Mouse (Mus musculus) T-helper 1 cell (primary cell): Measurements from ENCODE around the gene Ankdd1a.

Source experiments
- in situ Hi-C: fragments of 300-600 bp; cut with MboI, MseI; formaldehyde crosslinking; loops from one replicate; pipeline ENCODE4 v1.15.1; 2025; ENCODE audit warnings: high pct_unique_total_duplicates

Gene Ankdd1a

GRCm38 (mm10) chr9:65519807-65520504 is at the start of gene Ankdd1a:
Gene Ankdd1a (minus strand): TSS chr9:65520193.
- in situ Hi-C loops = loop anchor here (5.0 kb wide), 1 partner anchor 67 kb away; the partner anchor contains the start of gene Pif1

- in situ Hi-C loops = no loop called here
Observed at GRCm38 (mm10) chr9:65569491-65569971, 49.5 kb upstream of the Ankdd1a start.

DNA sequence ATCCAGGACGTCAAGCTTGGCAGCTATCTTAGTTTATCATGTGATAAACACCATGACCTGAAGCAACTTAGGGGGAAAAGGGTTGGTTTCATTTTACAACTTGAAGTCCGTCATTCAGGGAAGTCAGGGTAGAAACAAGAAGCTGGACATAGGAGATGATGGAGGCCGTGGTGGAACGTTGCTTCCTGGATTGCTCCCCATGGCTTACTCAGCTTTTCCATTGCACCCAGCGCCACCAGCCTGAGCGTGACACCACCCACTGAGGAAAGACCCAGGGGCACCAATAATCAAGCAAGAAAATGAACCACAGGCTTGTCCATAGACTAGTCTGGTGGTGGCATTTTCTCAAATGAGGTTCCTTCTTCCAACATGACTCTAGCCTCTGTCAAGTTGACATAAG is 48.8 kb upstream of the Ankdd1a start:
- in situ Hi-C loops = no loop called here

GRCm38 (mm10) chr9:65564698-65565097 is 44.7 kb upstream of the Ankdd1a start:
- in situ Hi-C loops = no loop called here

- in situ Hi-C loops = no loop called here
Observed at GRCm38 (mm10) chr9:65563073-65563472, 43.1 kb upstream of the Ankdd1a start.

- in situ Hi-C loops = no loop called here
Observed at GRCm38 (mm10) chr9:65562081-65562506, 42.1 kb upstream of the Ankdd1a start.

- in situ Hi-C loops = no loop called here
Observed at GRCm38 (mm10) chr9:65561016-65561415, 41.0 kb upstream of the Ankdd1a start.

- in situ Hi-C loops = no loop called here
Observed at GRCm38 (mm10) chr9:65558806-65559205, 38.8 kb upstream of the Ankdd1a start.

- in situ Hi-C loops = no loop called here
Observed at GRCm38 (mm10) chr9:65556979-65557378, 37.0 kb upstream of the Ankdd1a start.

DNA sequence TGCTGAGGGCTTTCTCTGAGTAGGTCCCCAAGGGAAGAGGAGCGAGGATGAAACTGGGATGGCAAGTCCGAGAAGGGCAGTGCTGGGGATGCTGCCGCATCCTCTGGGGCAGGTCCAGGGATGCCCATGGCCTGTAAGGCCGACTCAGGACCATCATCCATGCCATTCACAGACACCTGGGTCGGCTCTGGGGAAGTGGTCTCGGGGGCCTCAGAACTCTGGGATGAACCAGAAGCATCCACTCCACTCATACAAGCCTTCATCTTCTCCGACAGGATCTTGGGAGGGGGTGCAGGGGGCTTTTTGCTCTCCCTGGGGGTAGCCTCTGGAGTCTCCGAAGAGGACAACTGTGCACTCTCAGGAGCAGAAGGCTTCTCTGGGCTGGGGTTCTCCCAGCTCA is 36.4 kb upstream of the Ankdd1a start:
- in situ Hi-C loops = no loop called here

DNA sequence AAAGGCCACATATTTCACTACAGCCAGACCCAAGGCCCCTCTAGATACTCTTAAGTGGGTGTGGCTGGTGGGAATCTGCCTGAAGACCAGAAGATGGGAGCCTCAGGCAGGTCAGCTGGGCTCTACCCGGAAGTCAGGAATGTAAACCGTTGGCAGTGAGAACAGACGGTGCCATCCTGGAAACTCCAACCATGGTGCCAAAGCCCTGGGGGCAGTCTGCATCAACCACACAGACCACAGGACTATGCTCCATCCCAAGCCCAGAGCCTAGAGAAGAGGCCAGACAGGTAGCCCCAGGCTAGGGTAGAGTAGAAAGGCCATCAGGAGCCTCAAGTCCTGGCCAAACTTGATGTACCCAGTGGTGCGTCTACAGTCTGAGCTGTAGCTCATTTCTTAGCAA is 35.6 kb upstream of the Ankdd1a start:
- in situ Hi-C loops = no loop called here

DNA sequence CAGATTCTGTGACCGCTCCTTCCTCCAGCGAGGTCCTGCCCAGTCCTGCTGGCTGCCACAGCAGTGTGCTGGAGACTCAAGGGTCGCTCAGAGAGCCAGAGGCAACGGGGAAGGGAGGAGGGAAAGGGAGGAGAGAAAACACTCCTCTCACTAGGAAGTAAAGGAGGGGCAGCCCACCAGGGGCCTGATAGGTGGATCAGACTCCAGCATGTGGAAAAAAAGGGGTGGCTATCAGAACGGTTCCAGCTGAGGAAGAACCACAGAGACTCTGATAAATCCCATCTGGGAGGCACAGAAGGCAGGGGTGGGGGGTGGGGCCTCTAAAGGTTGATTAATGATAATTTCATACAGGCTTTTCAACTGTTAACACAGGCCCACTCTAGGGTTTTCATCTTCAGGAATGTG is 35.0 kb upstream of the Ankdd1a start:
- in situ Hi-C loops = no loop called here

DNA sequence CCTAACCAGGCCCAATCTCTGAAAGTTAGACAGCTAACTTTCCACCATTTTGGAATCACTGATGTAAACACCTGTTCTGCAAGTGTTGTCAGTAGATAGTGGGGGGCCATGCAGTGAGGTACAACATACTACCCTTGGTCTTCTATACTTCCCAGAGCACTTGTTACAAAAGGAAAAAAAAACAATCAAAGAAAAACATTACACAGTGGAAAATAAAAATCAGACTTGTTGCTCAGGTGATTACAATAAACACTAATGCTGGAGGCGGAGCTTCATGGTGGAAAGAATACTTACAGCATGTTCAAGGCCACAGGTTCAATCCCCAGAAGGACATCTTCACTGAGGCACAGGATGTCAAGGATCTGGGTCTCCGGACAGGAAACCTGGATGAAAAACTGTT is 32.7 kb upstream of the Ankdd1a start:
- in situ Hi-C loops = no loop called here

- in situ Hi-C loops = no loop called here
Observed at GRCm38 (mm10) chr9:65552141-65552540, 32.1 kb upstream of the Ankdd1a start.

GRCm38 (mm10) chr9:65551035-65551434 is 31.0 kb upstream of the Ankdd1a start:
- in situ Hi-C loops = no loop called here

DNA sequence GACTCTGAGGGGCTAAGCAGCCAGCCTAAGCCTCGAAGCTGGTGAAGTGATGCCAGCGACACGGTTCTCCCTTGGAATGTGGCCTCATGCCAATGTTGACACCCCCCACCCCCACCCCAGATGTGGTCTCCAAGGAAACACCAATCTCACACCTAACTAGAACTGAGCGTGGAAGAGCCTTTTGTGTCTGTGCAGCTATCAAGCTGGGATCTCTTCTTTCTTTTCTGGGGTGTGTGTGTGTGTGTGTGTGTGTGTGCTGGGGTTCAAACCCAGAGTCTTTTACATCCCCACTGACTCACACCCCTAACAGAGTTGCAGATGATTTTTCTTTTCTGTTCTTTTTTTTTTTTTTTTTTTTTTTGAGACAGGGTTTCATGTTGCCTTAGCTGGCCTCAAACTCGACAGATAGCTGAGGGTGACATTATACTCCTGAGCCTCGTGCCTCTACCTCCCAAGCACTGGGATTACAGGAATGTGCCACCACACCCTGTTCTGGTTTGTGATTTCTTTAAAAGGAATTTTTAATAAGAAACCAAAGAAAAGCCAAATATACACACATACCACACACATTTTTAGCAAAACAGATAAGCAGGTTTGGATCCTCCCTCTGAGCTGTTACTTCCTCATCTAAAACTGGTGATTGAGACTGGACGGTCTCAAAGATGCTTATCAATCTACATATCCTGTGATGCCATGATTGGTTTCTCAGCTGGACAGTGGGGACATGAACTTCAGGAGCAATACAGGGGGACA is 30.3 kb upstream of the Ankdd1a start:
- in situ Hi-C loops = no loop called here

DNA sequence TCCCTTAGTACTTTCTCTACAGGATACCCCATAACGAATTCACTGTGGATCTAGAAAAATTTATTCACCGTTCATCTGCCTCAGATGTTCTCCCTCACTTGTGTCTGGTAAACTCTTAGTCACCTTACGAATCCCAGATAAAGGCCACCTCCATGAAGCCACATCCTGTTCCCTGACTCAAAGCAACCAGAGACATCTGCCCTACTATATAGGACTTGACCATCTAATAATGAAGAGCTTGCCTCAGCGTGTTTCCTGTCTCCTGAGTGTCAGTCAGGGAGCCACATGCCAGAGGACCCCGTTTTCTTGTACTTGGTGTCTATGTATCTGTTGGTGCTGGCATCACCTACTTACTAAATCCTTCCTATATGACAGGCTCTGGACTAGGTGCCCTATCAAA is 29.6 kb upstream of the Ankdd1a start:
- in situ Hi-C loops = no loop called here

DNA sequence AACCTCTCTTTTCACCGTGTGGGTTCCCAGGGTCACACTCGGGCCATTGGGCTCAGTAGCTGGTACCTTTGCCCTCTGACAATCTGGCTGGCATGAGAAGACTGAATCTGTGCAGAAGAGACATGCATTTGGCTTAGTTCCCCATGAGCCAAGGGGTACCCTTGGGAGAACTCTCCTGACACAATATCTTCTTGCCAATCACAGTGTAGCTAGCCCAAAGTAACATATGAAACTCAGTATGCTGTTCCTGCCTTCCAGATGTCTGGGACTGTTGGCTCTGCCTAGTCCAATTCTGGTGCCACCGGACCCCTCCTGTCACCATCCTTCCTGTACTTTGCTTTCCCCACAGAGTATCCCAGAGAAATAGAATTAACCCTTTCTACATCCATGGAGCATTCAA is 29.1 kb upstream of the Ankdd1a start:
- in situ Hi-C loops = no loop called here

DNA sequence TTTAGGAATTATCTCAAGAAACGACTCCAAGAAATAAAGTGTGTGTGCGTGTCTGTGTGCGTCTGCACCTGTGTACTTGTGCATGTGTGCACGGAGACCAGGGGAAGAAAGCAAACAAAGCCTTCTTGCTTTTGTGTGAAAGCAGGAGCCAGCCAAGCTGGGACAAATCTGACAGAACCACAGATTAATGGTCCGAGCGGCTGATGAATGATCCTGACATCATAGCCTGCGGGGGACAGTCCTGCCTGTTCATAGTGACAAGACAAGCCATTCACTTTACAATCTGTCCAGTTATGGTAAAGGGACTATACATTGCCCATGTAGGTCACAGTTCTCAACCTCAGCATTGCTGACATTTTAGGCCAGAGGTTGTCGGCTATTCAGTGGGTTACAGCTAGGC is 28.3 kb upstream of the Ankdd1a start:
- in situ Hi-C loops = no loop called here

DNA sequence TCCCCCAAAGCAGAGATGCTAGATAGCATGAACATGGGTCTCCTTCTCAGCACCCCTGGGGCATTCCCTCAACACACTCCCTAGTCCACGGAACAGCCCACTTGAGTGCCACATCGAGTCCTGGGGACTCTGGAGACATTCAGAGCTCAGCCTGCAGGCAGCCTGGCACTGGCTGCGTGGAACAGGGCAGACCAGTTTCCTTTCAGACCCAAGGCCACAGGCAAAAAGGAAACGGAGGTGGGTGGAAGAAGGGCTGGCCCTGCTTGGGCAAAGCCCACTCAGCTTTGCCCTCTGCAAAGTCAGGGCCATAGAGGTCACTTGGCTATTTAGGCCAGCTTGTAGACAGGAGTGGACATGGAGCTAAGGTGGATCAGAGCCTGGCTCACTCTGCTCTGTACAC is 27.9 kb upstream of the Ankdd1a start:
- in situ Hi-C loops = no loop called here

DNA sequence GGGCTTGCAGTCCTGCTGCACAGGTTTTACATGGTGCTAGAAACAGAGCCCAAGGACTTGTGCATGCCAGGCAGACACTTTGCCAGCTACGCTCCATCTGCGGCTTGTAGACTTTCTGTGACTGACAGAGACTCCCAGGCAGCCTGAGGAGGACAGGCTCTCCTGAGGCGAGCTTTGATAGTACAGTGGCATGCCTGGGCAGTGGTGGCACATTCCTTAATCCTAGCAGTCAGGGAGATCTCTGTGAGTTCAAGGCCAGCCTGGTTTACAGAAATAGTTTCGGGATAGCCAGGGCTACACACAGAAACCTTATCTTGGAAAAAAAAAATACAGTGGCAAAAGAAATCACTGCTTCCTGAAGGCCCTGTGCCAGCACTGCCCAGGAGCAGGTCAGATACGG is 27.1 kb upstream of the Ankdd1a start:
- in situ Hi-C loops = no loop called here

DNA sequence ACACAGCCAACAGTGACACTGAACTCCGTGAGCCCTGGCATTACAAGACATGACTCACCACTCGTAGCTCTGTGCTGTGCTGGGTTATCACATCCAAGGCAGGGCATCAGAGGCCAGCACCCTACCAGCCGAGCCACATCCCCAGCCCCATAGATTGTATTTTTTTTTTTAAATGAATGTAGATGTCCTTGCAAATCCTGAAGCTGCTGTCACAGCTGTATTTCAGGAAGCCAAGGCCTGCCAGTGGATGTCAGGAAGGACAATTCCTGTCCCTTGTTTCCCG is 26.4 kb upstream of the Ankdd1a start:
- in situ Hi-C loops = no loop called here
